Mouse (Mus musculus) forebrain, embryonic 10.5 days (tissue): Measurements from ENCODE around the gene Endod1. TPM values are rescaled to one million over a fixed set of nuclear protein-coding genes. Genes with fewer than 3 reads are reported as not detected.
A peak's percentile ranks its signal among the peaks of the same experiment; 100 is the strongest.

Source experiments
- DNase-seq: peaks from one replicate; pipeline ENCODE4 v3.0.0-alpha.2; 2017; ENCODE audit warnings: low spot score; ENCODE audit errors: extremely low spot score
- H3K27ac ChIP-seq: fragments of 300-500 bp; sonication (generic); 2 replicates; pipeline ENCODE4 v1.5.1; 2016; ENCODE audit warnings: mild to moderate bottlenecking
- H3K27me3 ChIP-seq: fragments of 300-500 bp; sonication (generic); 2 replicates; pipeline ENCODE4 v1.6.1; 2016; ENCODE audit warnings: mild to moderate bottlenecking; ENCODE audit not compliant: poor library complexity, severe bottlenecking
- H3K36me3 ChIP-seq: fragments of 300-500 bp; sonication (generic); replicated peaks from 2 replicates; pipeline ENCODE4 v1.6.1; 2016; ENCODE audit warnings: mild to moderate bottlenecking, moderate library complexity
- H3K4me1 ChIP-seq: fragments of 300-500 bp; sonication (generic); 2 replicates; pipeline ENCODE4 v1.6.1; 2016
- H3K4me3 ChIP-seq: fragments of 300-500 bp; sonication (generic); 2 replicates; pipeline ENCODE4 v1.5.1; 2016; ENCODE audit warnings: mild to moderate bottlenecking, moderate library complexity
- H3K9me3 ChIP-seq: fragments of 300-500 bp; sonication (generic); 2 replicates; pipeline ENCODE4 v1.6.1; 2016; ENCODE audit warnings: mild to moderate bottlenecking, moderate library complexity
- WGBS: fragments of 180-500 bp; shearing (Covaris S2); methylation state at CpG from one replicate; pipeline ENCODE4 v1.1.7; 2016; 5-methylcytosine and 5-hydroxymethylcytosine counted together
- polyA plus RNA-seq: library from polyadenylated mRNA; unstranded; fragments of >200 nt; fragmentation: Nextera tagmentation; extraction: Ambion mirVana; gene quantifications from 2 replicates; pipeline ENCODE4 v1.2.1, GENCODE M21; 2016

The Endod1 gene
- 5.4 and 5.8 TPM in 2 replicates for polyA plus RNA-seq

- Histone ChIP-seq H3K27ac (peak within 1 kb of the TSS; percentile 84), H3K27me3 (peaks cover 23% of the 10 kb centered on the region), H3K36me3 (no peaks in the 10 kb centered on the region), H3K9me3 (no peaks in the 10 kb centered on the region), H3K4me3 (peak within 1 kb of the TSS; percentile 63), H3K4me1 (peaks cover 34% of the 10 kb centered on the region)
- peak; percentile 46 for DNase-seq
- 5% methylated on average over 8 of the region's 8 CpGs for WGBS
Observed at GRCm38 (mm10) chr9:14381353-14382055, at the start of gene Endod1. Gene Endod1, minus strand, starts transcription at chr9:14381507.

GRCm38 (mm10) chr9:14409153-14409552, 27.8 kb upstream of the Endod1 start:
- DNase-seq: no peak
- Histone ChIP-seq H3K27me3 (no peaks in the 10 kb centered on the region), H3K27ac (no peak overlapping the region), H3K9me3 (no peaks in the 10 kb centered on the region), H3K36me3 (no peaks in the 10 kb centered on the region), H3K4me1 (no peaks in the 10 kb centered on the region), H3K4me3 (no peak overlapping the region)
- WGBS: 91% methylated on average over 5 of the region's 5 CpGs

GRCm38 (mm10) chr9:14408044-14408443, 26.7 kb upstream of the Endod1 start:
- DNase-seq: no peak
- 76% methylated on average over 4 of the region's 4 CpGs for WGBS

GRCm38 (mm10) chr9:14406056-14406455, 24.7 kb upstream of the Endod1 start:
- DNase-seq: no peak
- no peaks in the 10 kb centered on the region for H3K4me1 ChIP-seq
- no peaks in the 10 kb centered on the region for H3K27me3 ChIP-seq
- 73% methylated on average over 1 of the region's 1 CpGs for WGBS
- H3K4me3 ChIP-seq: no peak overlapping the region
- no peaks in the 10 kb centered on the region for H3K36me3 ChIP-seq
- H3K27ac ChIP-seq: no peak overlapping the region
- no peaks in the 10 kb centered on the region for H3K9me3 ChIP-seq

More at GRCm38 (mm10) chr9:14408044-14408443, 26.7 kb upstream of the Endod1 start:
- no peaks in the 10 kb centered on the region for H3K27me3 ChIP-seq
- H3K4me1 ChIP-seq: no peaks in the 10 kb centered on the region
- no peaks in the 10 kb centered on the region for H3K36me3 ChIP-seq
- H3K27ac ChIP-seq: no peak overlapping the region
- H3K9me3 ChIP-seq: no peaks in the 10 kb centered on the region
- H3K4me3 ChIP-seq: no peak overlapping the region

- Histone ChIP-seq H3K4me3 (no peak overlapping the region), H3K27ac (no peak overlapping the region), H3K36me3 (no peaks in the 10 kb centered on the region), H3K4me1 (no peaks in the 10 kb centered on the region), H3K9me3 (no peaks in the 10 kb centered on the region), H3K27me3 (no peaks in the 10 kb centered on the region)
- 92% methylated on average over 1 of the region's 1 CpGs for WGBS
- DNase-seq: no peak
Observed at GRCm38 (mm10) chr9:14402099-14402498, 20.8 kb upstream of the Endod1 start.

GRCm38 (mm10) chr9:14400392-14400791, 19.1 kb upstream of the Endod1 start:
- Histone ChIP-seq H3K4me1 (no peaks in the 10 kb centered on the region), H3K27ac (no peak overlapping the region), H3K4me3 (no peak overlapping the region), H3K9me3 (no peaks in the 10 kb centered on the region), H3K36me3 (no peaks in the 10 kb centered on the region), H3K27me3 (no peaks in the 10 kb centered on the region)
- 88% methylated on average over 5 of the region's 5 CpGs for WGBS
- no peak for DNase-seq

GRCm38 (mm10) chr9:14398946-14399345, 17.6 kb upstream of the Endod1 start:
- H3K4me3 ChIP-seq: no peak overlapping the region
- no peaks in the 10 kb centered on the region for H3K27me3 ChIP-seq
- 80% methylated on average over 1 of the region's 1 CpGs for WGBS
- H3K9me3 ChIP-seq: no peaks in the 10 kb centered on the region
- no peak overlapping the region for H3K27ac ChIP-seq
- H3K36me3 ChIP-seq: no peaks in the 10 kb centered on the region
- DNase-seq: no peak
- no peaks in the 10 kb centered on the region for H3K4me1 ChIP-seq

- H3K27me3 ChIP-seq: no peaks in the 10 kb centered on the region
- no peak overlapping the region for H3K4me3 ChIP-seq
- WGBS: 62% methylated on average over 1 of the region's 1 CpGs
- DNase-seq: no peak
- no peaks in the 10 kb centered on the region for H3K36me3 ChIP-seq
- no peak overlapping the region for H3K27ac ChIP-seq
- no peaks in the 10 kb centered on the region for H3K9me3 ChIP-seq
- no peaks in the 10 kb centered on the region for H3K4me1 ChIP-seq
Observed at GRCm38 (mm10) chr9:14398084-14398483, 16.8 kb upstream of the Endod1 start.

GRCm38 (mm10) chr9:14397449-14397819, 16.1 kb upstream of the Endod1 start:
- Histone ChIP-seq H3K27ac (no peak overlapping the region), H3K4me3 (no peak overlapping the region), H3K4me1 (no peaks in the 10 kb centered on the region), H3K9me3 (no peaks in the 10 kb centered on the region), H3K36me3 (no peaks in the 10 kb centered on the region), H3K27me3 (no peaks in the 10 kb centered on the region)
- 89% methylated on average over 6 of the region's 6 CpGs for WGBS
- no peak for DNase-seq

- DNase-seq: no peak
- H3K27ac ChIP-seq: no peak overlapping the region
- H3K4me1 ChIP-seq: no peaks in the 10 kb centered on the region
- no peaks in the 10 kb centered on the region for H3K9me3 ChIP-seq
- H3K27me3 ChIP-seq: no peaks in the 10 kb centered on the region
- WGBS: 85% methylated on average over 3 of the region's 3 CpGs
- no peak overlapping the region for H3K4me3 ChIP-seq
- no peaks in the 10 kb centered on the region for H3K36me3 ChIP-seq
Observed at GRCm38 (mm10) chr9:14396819-14397448, 15.6 kb upstream of the Endod1 start.

- no peaks in the 10 kb centered on the region for H3K4me1 ChIP-seq
- H3K4me3 ChIP-seq: no peak overlapping the region
- DNase-seq: no peak
- WGBS: 83% methylated on average over 2 of the region's 2 CpGs
- H3K27me3 ChIP-seq: no peaks in the 10 kb centered on the region
- no peak overlapping the region for H3K27ac ChIP-seq
- H3K36me3 ChIP-seq: no peaks in the 10 kb centered on the region
- H3K9me3 ChIP-seq: no peaks in the 10 kb centered on the region
Observed at GRCm38 (mm10) chr9:14396096-14396495, 14.8 kb upstream of the Endod1 start.

- H3K36me3 ChIP-seq: no peaks in the 10 kb centered on the region
- DNase-seq: no peak
- H3K27me3 ChIP-seq: no peaks in the 10 kb centered on the region
- no peak overlapping the region for H3K4me3 ChIP-seq
- H3K4me1 ChIP-seq: no peaks in the 10 kb centered on the region
- WGBS: 68% methylated on average over 2 of the region's 2 CpGs
- H3K27ac ChIP-seq: no peak overlapping the region
- H3K9me3 ChIP-seq: no peaks in the 10 kb centered on the region
Observed at GRCm38 (mm10) chr9:14394956-14395561, 13.8 kb upstream of the Endod1 start.

GRCm38 (mm10) chr9:14391841-14392318, 10.6 kb upstream of the Endod1 start:
- Histone ChIP-seq H3K27me3 (no peaks in the 10 kb centered on the region), H3K36me3 (no peaks in the 10 kb centered on the region), H3K4me1 (no peaks in the 10 kb centered on the region), H3K9me3 (no peaks in the 10 kb centered on the region), H3K4me3 (no peak overlapping the region), H3K27ac (no peak overlapping the region)
- 89% methylated on average over 3 of the region's 3 CpGs for WGBS
- DNase-seq: no peak
